Mouse (Mus musculus) brain, embryonic 14.5 days (tissue): Measurements from ENCODE around the gene Creld1.

Source experiments
- CTCF ChIP-seq: fragments of 200-500 bp; IDR thresholded peaks from 2 replicates; pipeline ENCODE4 v1.5.1; 2012; ENCODE audit warnings: inconsistent platforms, mild to moderate bottlenecking, moderate library complexity, borderline replicate concordance; ENCODE audit not compliant: insufficient read depth, insufficient read length; ENCODE audit errors: extremely low read depth
- POLR2A ChIP-seq: fragments of 200-500 bp; IDR thresholded peaks from 2 replicates; pipeline ENCODE4 v1.6.1; 2012; ENCODE audit warnings: mild to moderate bottlenecking, inconsistent platforms, borderline replicate concordance; ENCODE audit not compliant: poor library complexity, insufficient read depth, insufficient read length, severe bottlenecking; ENCODE audit errors: extremely low read depth

DNA sequence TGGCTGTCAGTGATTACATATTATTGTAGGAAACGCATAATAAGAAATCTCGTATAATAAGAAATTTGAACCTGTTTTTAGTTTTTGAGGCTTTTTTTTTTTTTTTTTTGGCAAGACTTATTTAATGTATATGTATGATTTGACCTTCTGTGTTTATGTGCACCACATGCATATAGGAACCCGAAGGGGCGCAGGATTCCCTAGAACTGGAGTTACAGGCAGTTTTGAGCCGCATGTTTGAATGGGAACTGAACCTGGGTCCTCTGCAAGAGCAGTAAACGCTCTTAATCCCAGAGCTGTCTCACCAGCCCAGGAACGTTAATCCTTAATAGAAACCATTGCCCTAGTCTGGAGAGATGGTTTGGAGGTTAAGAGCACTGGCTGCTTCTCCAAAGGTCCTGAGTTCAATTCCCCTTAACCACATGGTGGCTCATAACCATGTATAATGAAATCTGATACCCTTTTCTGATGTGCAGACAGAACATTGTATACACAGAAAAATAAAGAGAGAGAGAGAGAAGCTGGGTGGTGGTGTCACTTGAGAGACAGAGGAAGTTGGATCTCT lies 48.8 kb downstream of the Creld1 start:
- no peak for TF ChIP-seq CTCF
- no peak for TF ChIP-seq POLR2A
